Mouse (Mus musculus) heart, embryonic 15.5 days (tissue): ENCODE results near the gene Sesn3. TPM values are rescaled to one million over a fixed set of nuclear protein-coding genes. Genes with fewer than 3 reads are reported as not detected.

ENCODE experiments used
- ATAC-seq: fragments of 200-750 bp; cut with Nextera tagmentation; replicated peaks from 2 replicates; pipeline ENCODE4 v1.8.0; 2017; ENCODE audit warnings: low read depth, moderate TSS enrichment; ENCODE audit not compliant: insufficient number of reproducible peaks, insufficient read depth, low FRiP score
- H3K27ac ChIP-seq: fragments of 300-500 bp; sonication (generic); 2 replicates; pipeline ENCODE4 v1.5.1; 2015; ENCODE audit warnings: mild to moderate bottlenecking, inconsistent platforms
- H3K27me3 ChIP-seq: fragments of 300-500 bp; sonication (generic); 2 replicates; pipeline ENCODE4 v1.6.1; 2015; ENCODE audit warnings: inconsistent platforms
- H3K36me3 ChIP-seq: fragments of 300-500 bp; sonication (generic); 2 replicates; pipeline ENCODE4 v1.6.1; 2015; ENCODE audit warnings: mild to moderate bottlenecking, inconsistent platforms
- H3K4me1 ChIP-seq: fragments of 300-500 bp; sonication (generic); replicated peaks from 2 replicates; pipeline ENCODE4 v1.6.1; 2015; ENCODE audit warnings: inconsistent platforms
- H3K4me2 ChIP-seq: fragments of 300-500 bp; sonication (generic); 2 replicates; pipeline ENCODE4 v1.6.1; 2015; ENCODE audit warnings: inconsistent platforms, mild to moderate bottlenecking, moderate library complexity
- H3K4me3 ChIP-seq: fragments of 300-500 bp; sonication (generic); 2 replicates; pipeline ENCODE4 v1.5.1; 2015; ENCODE audit warnings: mild to moderate bottlenecking, inconsistent platforms
- H3K9ac ChIP-seq: fragments of 300-500 bp; sonication (generic); 2 replicates; pipeline ENCODE4 v1.6.1; 2015; ENCODE audit warnings: mild to moderate bottlenecking, inconsistent platforms
- H3K9me3 ChIP-seq: fragments of 300-500 bp; sonication (generic); replicated peaks from 2 replicates; pipeline ENCODE4 v1.6.1; 2016; ENCODE audit warnings: inconsistent platforms
- WGBS: fragments of 180-500 bp; shearing (Covaris S2); methylation state at CpG from one replicate; pipeline ENCODE4 v1.1.7; 2015; ENCODE audit warnings: mixed read lengths; 5-methylcytosine and 5-hydroxymethylcytosine counted together
- polyA plus RNA-seq: library from polyadenylated mRNA; unstranded; fragments of >200 nt; fragmentation: Nextera tagmentation; extraction: Ambion mirVana; gene quantifications from 2 replicates; pipeline ENCODE4 v1.2.1, GENCODE M21; 2015

Sesn3 gene
- polyA plus RNA-seq, 1 experiment from 2014 or later: 10.6 TPM

- Histone ChIP-seq H3K9ac (no peak overlapping the region), H3K4me1 (no peaks in the 10 kb centered on the region), H3K4me3 (no peak overlapping the region), H3K4me2 (no peak overlapping the region), H3K27ac (no peak overlapping the region), H3K27me3 (no peaks in the 10 kb centered on the region), H3K9me3 (no peaks in the 10 kb centered on the region), H3K36me3 (no peaks in the 10 kb centered on the region)
- ATAC-seq: no peak
- 91% methylated on average over 8 of the region's 8 CpGs for WGBS
Observed at GRCm38 (mm10) chr9:14362068-14362768, 87.4 kb downstream of the Sesn3 start.

GRCm38 (mm10) chr9:14363540-14363939 lies 88.7 kb downstream of the Sesn3 start:
- Histone ChIP-seq H3K4me3 (no peak overlapping the region), H3K9ac (no peak overlapping the region), H3K4me1 (no peaks in the 10 kb centered on the region), H3K27ac (no peak overlapping the region), H3K4me2 (no peak overlapping the region), H3K9me3 (no peaks in the 10 kb centered on the region), H3K36me3 (no peaks in the 10 kb centered on the region), H3K27me3 (no peaks in the 10 kb centered on the region)
- WGBS: 76% methylated on average over 6 of the region's 6 CpGs
- ATAC-seq: no peak

GRCm38 (mm10) chr9:14364719-14365118 lies 89.9 kb downstream of the Sesn3 start:
- no peaks in the 10 kb centered on the region for H3K27me3 ChIP-seq
- H3K27ac ChIP-seq: no peak overlapping the region
- H3K36me3 ChIP-seq: no peaks in the 10 kb centered on the region
- H3K9me3 ChIP-seq: no peaks in the 10 kb centered on the region
- no peak overlapping the region for H3K4me2 ChIP-seq
- ATAC-seq: no peak
- no peaks in the 10 kb centered on the region for H3K4me1 ChIP-seq
- H3K9ac ChIP-seq: no peak overlapping the region
- H3K4me3 ChIP-seq: no peak overlapping the region
- 90% methylated on average over 9 of the region's 9 CpGs for whole genome bisulfite sequencing

GRCm38 (mm10) chr9:14365481-14366125 lies 90.7 kb downstream of the Sesn3 start:
- Histone ChIP-seq H3K4me1 (no peaks in the 10 kb centered on the region), H3K36me3 (no peaks in the 10 kb centered on the region), H3K27me3 (no peaks in the 10 kb centered on the region), H3K9me3 (no peaks in the 10 kb centered on the region), H3K4me3 (no peak overlapping the region), H3K9ac (no peak overlapping the region), H3K4me2 (no peak overlapping the region), H3K27ac (peak overlapping the region; percentile 1; the same call in 1 of the 2 replicates)
- WGBS: 66% methylated on average over 4 of the region's 4 CpGs
- no peak for ATAC-seq

- Histone ChIP-seq H3K9me3 (no peaks in the 10 kb centered on the region), H3K27me3 (no peaks in the 10 kb centered on the region), H3K4me3 (no peak overlapping the region), H3K27ac (no peak overlapping the region), H3K9ac (no peak overlapping the region), H3K4me1 (no peaks in the 10 kb centered on the region), H3K4me2 (no peak overlapping the region), H3K36me3 (no peaks in the 10 kb centered on the region)
- WGBS: 87% methylated on average over 4 of the region's 4 CpGs
- no peak for ATAC-seq
Observed at GRCm38 (mm10) chr9:14367850-14368249, 93.0 kb downstream of the Sesn3 start.

GRCm38 (mm10) chr9:14369271-14369670 lies 94.4 kb downstream of the Sesn3 start:
- H3K4me1 ChIP-seq: no peaks in the 10 kb centered on the region
- no peaks in the 10 kb centered on the region for H3K9me3 ChIP-seq
- ATAC-seq: no peak
- H3K4me2 ChIP-seq: no peak overlapping the region
- no peak overlapping the region for H3K27ac ChIP-seq
- H3K4me3 ChIP-seq: no peak overlapping the region
- H3K27me3 ChIP-seq: no peaks in the 10 kb centered on the region
- no peak overlapping the region for H3K9ac ChIP-seq
- no peaks in the 10 kb centered on the region for H3K36me3 ChIP-seq

- no peak for ATAC-seq
- Histone ChIP-seq H3K9me3 (no peaks in the 10 kb centered on the region), H3K4me1 (no peaks in the 10 kb centered on the region), H3K27me3 (no peaks in the 10 kb centered on the region), H3K27ac (no peak overlapping the region), H3K9ac (no peak overlapping the region), H3K4me3 (no peak overlapping the region), H3K36me3 (no peaks in the 10 kb centered on the region), H3K4me2 (no peak overlapping the region)
Observed at GRCm38 (mm10) chr9:14372440-14372839, 97.6 kb downstream of the Sesn3 start.

GRCm38 (mm10) chr9:14376149-14376548 lies 101.3 kb downstream of the Sesn3 start:
- H3K27ac ChIP-seq: no peak overlapping the region
- H3K4me1 ChIP-seq: peaks cover 8% of the 10 kb centered on the region; the same call in 1 of the 2 replicates
- H3K9ac ChIP-seq: no peak overlapping the region
- WGBS: 83% methylated on average over 4 of the region's 4 CpGs
- H3K4me2 ChIP-seq: no peak overlapping the region
- H3K9me3 ChIP-seq: no peaks in the 10 kb centered on the region
- no peak overlapping the region for H3K4me3 ChIP-seq
- no peak for ATAC-seq
- H3K27me3 ChIP-seq: no peaks in the 10 kb centered on the region
- no peaks in the 10 kb centered on the region for H3K36me3 ChIP-seq

- no peaks in the 10 kb centered on the region for H3K36me3 ChIP-seq
- no peak overlapping the region for H3K4me2 ChIP-seq
- peaks cover 17% of the 10 kb centered on the region for H3K4me1 ChIP-seq
- no peak overlapping the region for H3K9ac ChIP-seq
- no peak overlapping the region for H3K4me3 ChIP-seq
- 77% methylated on average over 2 of the region's 2 CpGs for WGBS
- no peaks in the 10 kb centered on the region for H3K9me3 ChIP-seq
- no peak for ATAC-seq
- no peaks in the 10 kb centered on the region for H3K27me3 ChIP-seq
- H3K27ac ChIP-seq: no peak overlapping the region
Observed at GRCm38 (mm10) chr9:14378151-14378550, 103.3 kb downstream of the Sesn3 start.

GRCm38 (mm10) chr9:14379769-14380385 lies 105.0 kb downstream of the Sesn3 start:
- Histone ChIP-seq H3K27me3 (no peaks in the 10 kb centered on the region), H3K9ac (peak overlapping the region; percentile 66), H3K4me2 (peak overlapping the region; percentile 89), H3K4me1 (peaks cover 17% of the 10 kb centered on the region), H3K36me3 (no peaks in the 10 kb centered on the region), H3K4me3 (peak overlapping the region; percentile 68), H3K9me3 (no peaks in the 10 kb centered on the region), H3K27ac (no peak overlapping the region)
- 27% methylated on average over 8 of the region's 8 CpGs for WGBS
- ATAC-seq: no peak

- peak overlapping the region; percentile 89 for H3K4me2 ChIP-seq
- no peaks in the 10 kb centered on the region for H3K36me3 ChIP-seq
- ATAC-seq: peak; percentile 96
- H3K9ac ChIP-seq: peak overlapping the region; percentile 66
- H3K27ac ChIP-seq: peak overlapping the region; percentile 73
- under 1% methylated on average over 76 of the region's 76 CpGs for WGBS
- peaks cover 17% of the 10 kb centered on the region for H3K4me1 ChIP-seq
- no peaks in the 10 kb centered on the region for H3K9me3 ChIP-seq
- no peaks in the 10 kb centered on the region for H3K27me3 ChIP-seq
- peak overlapping the region; percentile 68 for H3K4me3 ChIP-seq
Observed at GRCm38 (mm10) chr9:14380386-14381285, 105.8 kb downstream of the Sesn3 start.
